Mouse (Mus musculus) kidney, embryonic 14.5 days (tissue): ENCODE measurements at regions not wholly inside any gene's neighbourhood (a gene's known extent, or its start where the extent isn't known, plus 50 kb on each side); places are given as distances from the start of the nearest gene placed in this dataset.

Experiments
- ATAC-seq: fragments of 200-750 bp; cut with Nextera tagmentation; 2 replicates; pipeline ENCODE4 v1.8.0; 2017; ENCODE audit warnings: moderate number of reproducible peaks, mild to moderate bottlenecking, moderate TSS enrichment, moderate library complexity; ENCODE audit not compliant: low FRiP score, low TSS enrichment
- H3K27ac ChIP-seq: fragments of 300-500 bp; sonication (generic); 2 replicates; pipeline ENCODE4 v1.5.1; 2014; ENCODE audit warnings: low read depth, mild to moderate bottlenecking, low read length, moderate library complexity, mixed read lengths
- H3K27me3 ChIP-seq: fragments of 300-500 bp; sonication (generic); 2 replicates; pipeline ENCODE4 v1.6.1; 2014; ENCODE audit warnings: mild to moderate bottlenecking, low read length; ENCODE audit not compliant: control insufficient read depth, insufficient read depth
- H3K36me3 ChIP-seq: fragments of 300-500 bp; sonication (generic); 2 replicates; pipeline ENCODE4 v1.6.1; 2014; ENCODE audit warnings: low read length, mixed read lengths; ENCODE audit not compliant: control insufficient read depth, insufficient read depth
- H3K4me1 ChIP-seq: fragments of 300-500 bp; sonication (generic); 2 replicates; pipeline ENCODE4 v1.6.1; 2014; ENCODE audit warnings: low read length, mixed read lengths; ENCODE audit not compliant: control insufficient read depth, insufficient read depth
- H3K4me2 ChIP-seq: fragments of 300-500 bp; sonication (generic); replicated peaks from 2 replicates; pipeline ENCODE4 v1.6.1; 2014; ENCODE audit warnings: low read depth, mild to moderate bottlenecking, low read length
- H3K4me3 ChIP-seq: fragments of 300-500 bp; sonication (generic); 2 replicates; pipeline ENCODE4 v1.5.1; 2014; ENCODE audit warnings: mild to moderate bottlenecking, low read length
- H3K9ac ChIP-seq: fragments of 300-500 bp; sonication (generic); 2 replicates; pipeline ENCODE4 v1.6.1; 2014; ENCODE audit warnings: low read depth, mild to moderate bottlenecking, low read length, moderate library complexity
- H3K9me3 ChIP-seq: fragments of 300-500 bp; sonication (generic); 2 replicates; pipeline ENCODE4 v1.6.1; 2016; ENCODE audit warnings: low read length; ENCODE audit not compliant: control insufficient read depth
- WGBS: fragments of 180-500 bp; shearing (Covaris S2); extraction: QIAGEN DNeasy Blood & Tissue Kit; methylation state at CpG from one replicate; pipeline ENCODE4 v1.1.7; 2014; 5-methylcytosine and 5-hydroxymethylcytosine counted together

GRCm38 (mm10) chr5:111648481-111648880 is 85.2 kb upstream of the Gm26897 start:
- Histone ChIP-seq H3K27ac (no peak overlapping the region), H3K9me3 (no peaks in the 10 kb centered on the region), H3K36me3 (no peaks in the 10 kb centered on the region), H3K4me1 (peaks cover 25% of the 10 kb centered on the region), H3K4me2 (no peak overlapping the region), H3K4me3 (no peak overlapping the region), H3K9ac (no peak overlapping the region), H3K27me3 (no peaks in the 10 kb centered on the region)
- 46% methylated on average over 7 of the region's 7 CpGs for WGBS
- ATAC-seq, result no peak

GRCm38 (mm10) chr5:111649012-111649411 is 84.7 kb upstream of the Gm26897 start:
- no peaks in the 10 kb centered on the region for H3K36me3 ChIP-seq
- H3K9ac ChIP-seq, result no peak overlapping the region
- no peak overlapping the region for H3K4me2 ChIP-seq
- no peaks in the 10 kb centered on the region for H3K27me3 ChIP-seq
- WGBS, result 37% methylated on average over 10 of the region's 10 CpGs
- ATAC-seq, result peak; percentile 56
- H3K4me3 ChIP-seq, result no peak overlapping the region
- H3K27ac ChIP-seq, result no peak overlapping the region
- no peaks in the 10 kb centered on the region for H3K9me3 ChIP-seq
- H3K4me1 ChIP-seq, result peaks cover 25% of the 10 kb centered on the region

DNA sequence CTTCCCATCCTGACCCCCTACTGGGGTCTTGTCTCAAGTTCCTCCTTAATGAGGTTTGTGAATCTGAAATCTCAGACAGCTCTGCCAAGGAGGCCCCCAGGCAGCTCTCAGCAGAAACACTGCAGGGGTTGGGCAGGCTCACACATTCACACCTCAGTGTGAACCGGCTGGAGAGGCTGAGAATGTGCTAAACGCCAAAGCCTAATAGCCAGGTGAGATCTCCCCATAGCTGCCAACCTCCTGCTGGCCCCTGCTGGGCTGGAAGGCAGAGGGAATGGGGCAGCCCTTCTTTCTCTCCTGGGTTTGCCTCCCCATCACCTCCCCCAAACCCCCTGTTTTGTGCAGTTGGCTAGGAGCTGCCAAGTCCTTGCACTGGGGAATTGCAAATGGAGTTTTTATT is 81.3 kb upstream of the Gm26897 start:
- Histone ChIP-seq H3K4me1 (peaks cover 25% of the 10 kb centered on the region), H3K9me3 (no peaks in the 10 kb centered on the region), H3K36me3 (no peaks in the 10 kb centered on the region), H3K9ac (no peak overlapping the region), H3K27ac (no peak overlapping the region), H3K4me3 (no peak overlapping the region), H3K4me2 (no peak overlapping the region), H3K27me3 (no peaks in the 10 kb centered on the region)
- no peak for ATAC-seq
- 6% methylated on average over 2 of the region's 2 CpGs for WGBS

DNA sequence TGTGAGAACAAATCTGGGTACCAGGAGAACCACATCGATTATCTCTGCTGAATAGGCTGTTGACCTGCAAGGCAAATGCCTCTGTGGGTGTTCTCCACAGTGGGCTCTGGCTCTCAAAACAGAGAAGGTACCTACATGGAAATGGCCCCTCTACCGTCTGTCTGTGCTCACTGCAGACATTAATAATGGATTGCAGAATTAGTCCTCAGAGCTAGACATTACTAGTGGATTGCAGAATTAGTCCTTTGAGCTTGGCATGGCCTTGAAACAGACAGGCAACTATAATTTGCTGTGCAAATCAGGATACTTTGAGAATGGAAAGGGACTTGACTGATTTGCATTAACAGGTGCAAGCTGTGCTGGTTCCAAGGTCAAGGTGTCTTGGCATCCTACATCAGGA is 77.3 kb upstream of the Gm26897 start:
- Histone ChIP-seq H3K9me3 (no peaks in the 10 kb centered on the region), H3K9ac (no peak overlapping the region), H3K27me3 (no peaks in the 10 kb centered on the region), H3K4me3 (no peak overlapping the region), H3K36me3 (no peaks in the 10 kb centered on the region), H3K27ac (no peak overlapping the region), H3K4me1 (no peaks in the 10 kb centered on the region), H3K4me2 (no peak overlapping the region)
- ATAC-seq, result no peak
- WGBS, result 69% methylated on average over 2 of the region's 2 CpGs

GRCm38 (mm10) chr5:111657759-111658429 is 75.8 kb upstream of the Gm26897 start:
- H3K4me1 ChIP-seq, result no peaks in the 10 kb centered on the region
- H3K9ac ChIP-seq, result no peak overlapping the region
- no peak for ATAC-seq
- H3K36me3 ChIP-seq, result no peaks in the 10 kb centered on the region
- H3K4me3 ChIP-seq, result no peak overlapping the region
- H3K27ac ChIP-seq, result no peak overlapping the region
- 73% methylated on average over 3 of the region's 3 CpGs for WGBS
- no peaks in the 10 kb centered on the region for H3K9me3 ChIP-seq
- no peak overlapping the region for H3K4me2 ChIP-seq
- H3K27me3 ChIP-seq, result no peaks in the 10 kb centered on the region

DNA sequence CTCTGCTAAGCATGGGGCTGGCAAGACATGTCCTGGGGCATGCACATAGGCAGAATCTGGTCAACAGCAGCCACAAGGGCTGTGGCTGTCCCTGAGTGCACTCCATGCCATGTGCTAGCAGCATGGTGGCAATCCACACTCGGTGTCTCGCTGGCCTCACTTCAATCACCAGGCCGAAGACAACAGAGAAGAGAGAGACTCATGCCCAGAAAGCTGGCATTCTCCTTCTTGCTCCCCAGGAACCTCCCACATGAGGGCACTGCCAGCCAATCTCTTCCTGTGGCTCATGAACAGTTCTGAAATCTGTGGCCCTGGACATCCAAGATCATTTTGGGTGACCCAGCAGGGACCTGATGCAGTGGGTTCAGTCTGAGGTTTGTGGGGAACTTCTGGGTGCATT is 74.5 kb upstream of the Gm26897 start:
- no peak for ATAC-seq
- Histone ChIP-seq H3K4me3 (no peak overlapping the region), H3K9me3 (no peaks in the 10 kb centered on the region), H3K36me3 (no peaks in the 10 kb centered on the region), H3K4me2 (no peak overlapping the region), H3K27ac (no peak overlapping the region), H3K9ac (no peak overlapping the region), H3K4me1 (no peaks in the 10 kb centered on the region), H3K27me3 (no peaks in the 10 kb centered on the region)
- 92% methylated on average over 3 of the region's 3 CpGs for WGBS

DNA sequence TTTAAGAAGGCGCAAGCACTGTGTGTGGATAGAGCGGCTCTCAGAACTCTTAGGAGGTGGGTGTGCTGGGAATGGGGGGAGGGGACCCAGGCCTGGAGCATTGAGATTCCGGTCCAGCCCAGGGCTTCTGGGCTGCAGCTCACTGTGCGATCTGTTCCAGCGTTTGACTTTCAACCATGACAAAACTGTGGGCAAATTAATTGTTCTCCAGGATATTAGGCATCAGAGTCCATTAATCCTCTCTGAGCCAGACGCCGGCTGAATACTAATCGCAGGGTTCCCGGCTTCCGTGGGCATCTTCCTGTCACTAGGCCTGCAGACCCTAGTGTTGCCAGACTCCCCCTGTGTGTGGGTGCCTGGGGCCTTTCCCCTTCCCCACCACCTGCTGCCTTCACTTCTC is 73.3 kb upstream of the Gm26897 start:
- H3K4me2 ChIP-seq, result no peak overlapping the region
- no peak overlapping the region for H3K9ac ChIP-seq
- H3K27ac ChIP-seq, result no peak overlapping the region
- H3K4me3 ChIP-seq, result no peak overlapping the region
- no peaks in the 10 kb centered on the region for H3K9me3 ChIP-seq
- H3K4me1 ChIP-seq, result no peaks in the 10 kb centered on the region
- no peaks in the 10 kb centered on the region for H3K27me3 ChIP-seq
- H3K36me3 ChIP-seq, result no peaks in the 10 kb centered on the region
- 69% methylated on average over 10 of the region's 10 CpGs for WGBS
- ATAC-seq, result no peak

DNA sequence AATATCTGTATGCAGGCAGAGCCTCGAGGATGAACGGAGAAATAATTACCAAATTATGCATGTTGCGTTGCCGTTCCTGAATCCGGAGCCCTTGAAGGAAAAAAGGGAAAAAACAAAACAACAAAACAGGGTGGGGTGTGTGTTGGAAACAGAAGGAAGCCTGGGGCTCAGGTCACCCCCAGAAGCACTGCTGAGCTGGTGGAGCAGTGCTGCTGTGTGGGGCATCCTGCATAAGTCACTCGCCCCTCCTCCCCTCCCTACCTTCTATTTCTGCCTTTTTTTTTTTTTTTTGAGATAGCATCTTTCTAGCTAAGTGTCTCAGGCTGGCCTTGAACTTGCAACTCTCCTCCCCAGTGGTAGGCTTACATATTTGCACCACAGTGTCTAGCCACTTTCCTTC is 72.8 kb upstream of the Gm26897 start:
- no peak overlapping the region for H3K4me3 ChIP-seq
- H3K27ac ChIP-seq, result no peak overlapping the region
- no peak overlapping the region for H3K4me2 ChIP-seq
- no peak overlapping the region for H3K9ac ChIP-seq
- no peak for ATAC-seq
- no peaks in the 10 kb centered on the region for H3K9me3 ChIP-seq
- no peaks in the 10 kb centered on the region for H3K27me3 ChIP-seq
- H3K4me1 ChIP-seq, result no peaks in the 10 kb centered on the region
- WGBS, result 84% methylated on average over 6 of the region's 6 CpGs
- no peaks in the 10 kb centered on the region for H3K36me3 ChIP-seq

DNA sequence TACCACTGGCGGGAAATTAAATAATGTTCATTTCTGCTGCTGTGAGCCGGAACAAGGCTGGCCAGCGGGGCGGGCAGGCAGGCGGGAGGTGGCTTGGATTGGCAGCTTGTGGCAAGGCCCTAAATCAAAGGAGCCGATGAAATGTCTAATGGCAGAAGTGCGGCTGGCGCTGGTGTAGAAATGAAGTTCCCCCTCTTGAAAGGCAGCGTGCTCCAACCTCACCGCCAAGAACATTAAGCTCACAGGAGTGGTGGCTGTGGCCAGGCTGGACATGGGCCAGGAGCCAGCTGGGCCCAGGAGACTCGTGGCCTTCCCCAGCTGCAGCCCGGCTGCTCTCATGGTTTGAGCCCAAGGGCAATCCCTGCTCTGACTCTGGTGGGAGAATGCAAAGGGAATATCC is 71.8 kb upstream of the Gm26897 start:
- Histone ChIP-seq H3K4me2 (no peak overlapping the region), H3K9ac (no peak overlapping the region), H3K36me3 (no peaks in the 10 kb centered on the region), H3K27ac (no peak overlapping the region), H3K4me3 (no peak overlapping the region), H3K27me3 (no peaks in the 10 kb centered on the region), H3K4me1 (no peaks in the 10 kb centered on the region), H3K9me3 (no peaks in the 10 kb centered on the region)
- no peak for ATAC-seq
- 61% methylated on average over 12 of the region's 12 CpGs for WGBS
